Mouse (Mus musculus) thymus, postnatal 0 days (tissue): Measurements from ENCODE around the gene Dnajc1. TPM values are rescaled to one million over a fixed set of nuclear protein-coding genes. Genes with fewer than 3 reads are reported as not detected.

Experiments used
- DNase-seq: peaks from one replicate; pipeline ENCODE4 v3.0.0-alpha.2; 2015; ENCODE audit warnings: low spot score
- polyA plus RNA-seq: library from polyadenylated mRNA; unstranded; fragments of >200 nt; fragmentation: Nextera tagmentation; extraction: Ambion mirVana; gene quantifications from 2 replicates; pipeline ENCODE4 v1.2.1, GENCODE M21; 2015

The Dnajc1 gene
- polyA plus RNA-seq = 47.4 and 51.1 TPM in 2 replicates

DNA sequence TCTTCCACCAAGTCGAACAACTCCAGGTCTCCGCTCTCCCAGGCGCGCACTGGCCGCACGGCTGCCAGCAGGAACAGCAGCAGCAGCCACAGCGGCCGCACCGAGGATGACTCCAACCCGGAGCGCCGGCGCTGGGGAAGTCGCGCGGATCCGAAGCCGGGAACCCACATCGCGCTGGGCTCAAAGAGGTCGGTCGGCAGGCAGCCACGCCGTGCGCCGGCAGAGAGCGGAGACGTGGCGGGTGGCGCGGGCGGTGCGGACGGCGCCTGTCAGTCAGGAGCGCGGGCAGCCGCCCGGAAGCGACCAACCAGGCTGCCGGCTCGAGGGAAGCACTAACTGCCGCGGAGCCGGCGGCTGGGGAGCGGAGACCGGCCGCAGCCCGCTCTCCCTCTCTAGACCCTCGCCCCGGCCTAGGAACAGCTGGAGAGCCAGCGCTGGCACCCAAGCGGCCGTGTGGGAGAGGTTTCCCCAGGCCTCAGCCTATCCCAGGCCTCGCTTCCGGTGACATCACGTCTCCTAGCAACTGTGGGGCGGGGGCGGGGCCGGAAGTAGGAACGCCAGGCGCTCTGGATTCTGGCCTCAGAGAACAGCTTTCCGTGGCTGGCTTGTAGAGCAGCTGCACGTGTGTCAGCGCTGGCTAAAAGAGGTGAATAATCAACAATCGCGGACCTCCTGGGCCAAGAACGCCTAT is at the start of gene Dnajc1:
Gene Dnajc1, minus strand, starts transcription at position 500 of the 691 bp plus-strand sequence.
- DNase-seq = peak; percentile 94

DNA sequence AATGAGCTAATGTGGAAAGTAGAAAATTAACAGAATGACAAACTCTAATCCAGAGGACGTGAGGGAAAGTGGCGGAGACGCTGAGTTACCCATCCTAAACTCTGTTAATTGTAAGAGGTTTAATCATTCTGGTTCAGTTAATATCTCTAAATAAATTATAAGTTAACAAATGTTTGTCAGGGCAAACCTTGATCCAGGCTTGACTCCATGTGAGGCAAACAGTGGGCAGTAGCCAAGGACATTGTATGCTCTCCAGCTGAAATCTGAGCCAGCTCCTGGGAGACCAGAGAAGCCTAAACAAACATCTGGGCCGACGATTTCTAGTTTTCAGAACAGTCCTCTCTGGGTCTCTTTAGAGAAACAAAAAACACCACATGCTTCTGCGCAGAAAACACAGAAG is 49.2 kb upstream of the Dnajc1 start:
- DNase-seq = no peak

DNA sequence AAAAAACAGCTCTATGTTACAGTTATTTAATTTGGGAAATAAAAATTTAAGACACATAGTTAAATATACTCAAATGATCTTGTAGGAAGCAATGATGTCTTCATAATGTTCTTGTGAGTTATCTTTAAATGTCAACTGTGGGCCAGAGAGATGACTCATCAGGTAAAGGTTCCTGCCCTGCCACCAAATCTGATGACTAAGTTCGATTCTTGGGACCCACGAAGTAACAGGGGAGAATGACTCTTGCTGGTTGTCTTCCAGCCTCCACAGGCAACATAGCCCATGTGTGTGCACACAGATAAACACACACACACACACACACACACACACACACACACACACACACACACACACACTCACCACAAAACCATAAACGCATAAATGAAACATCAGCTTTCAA is 22.6 kb upstream of the Dnajc1 start:
- DNase-seq = no peak

DNA sequence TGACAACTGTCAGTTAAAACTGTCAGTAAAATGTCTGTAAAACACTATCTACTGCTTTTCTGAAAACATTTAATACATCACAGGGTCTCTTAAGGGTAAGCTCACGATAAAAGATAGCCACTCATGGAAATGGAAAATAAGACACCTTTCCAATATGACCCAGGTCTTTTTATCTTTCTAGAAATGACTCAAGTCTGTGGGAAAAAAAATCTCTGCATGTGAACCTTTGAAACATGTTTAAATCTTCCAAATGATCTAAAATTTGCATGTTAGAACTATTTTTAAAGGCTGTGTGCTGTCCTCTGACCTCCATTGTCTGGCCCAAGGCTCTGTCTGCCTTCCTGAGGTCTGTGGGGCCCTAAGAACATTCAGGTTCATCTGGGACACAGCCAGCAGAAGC is 11.0 kb upstream of the Dnajc1 start:
- DNase-seq = no peak

DNA sequence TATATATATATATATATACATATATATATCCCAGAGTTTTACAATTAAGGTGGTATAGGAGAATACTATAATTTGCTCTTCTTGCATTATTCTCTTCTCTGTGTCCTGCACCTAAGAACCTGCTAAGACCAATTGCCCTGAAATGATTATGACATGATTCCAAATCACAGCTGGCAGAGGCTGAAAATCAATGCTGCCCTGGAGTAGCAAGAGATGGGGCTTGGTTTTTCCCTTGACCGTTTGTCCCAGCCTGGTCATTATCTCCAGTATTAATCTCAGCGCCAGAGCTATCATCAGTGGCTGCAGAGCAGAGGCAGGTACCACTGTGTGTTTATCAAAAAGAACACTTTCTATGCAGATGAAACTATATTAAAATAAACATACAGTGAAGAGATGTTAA is 9.1 kb upstream of the Dnajc1 start:
- no peak for DNase-seq

DNA sequence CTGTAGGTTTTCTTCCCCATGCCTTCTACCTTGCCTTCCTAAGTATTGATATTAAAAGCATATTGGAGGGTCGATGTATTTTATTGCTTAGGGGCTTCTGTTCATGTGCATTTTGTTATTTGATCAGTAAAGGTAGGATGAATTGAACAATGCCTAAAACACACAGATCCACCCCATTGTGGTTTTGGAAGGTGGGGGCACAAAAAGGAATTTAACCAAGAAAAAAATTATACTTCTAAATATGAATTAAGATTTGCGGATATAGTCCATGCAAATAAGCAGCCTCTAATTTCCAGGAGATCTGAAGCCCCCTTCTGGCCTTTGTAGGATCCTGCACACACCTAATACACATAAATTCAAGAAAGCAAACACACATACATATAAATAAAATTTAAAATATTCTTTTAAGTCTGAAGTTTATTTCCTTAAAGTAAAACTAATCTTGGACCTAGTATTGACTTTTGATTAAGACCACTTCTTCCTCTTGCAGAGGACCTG is 441 bp upstream of the Dnajc1 start:
- no peak for DNase-seq

GRCm38 (mm10) chr2:18391861-18392260 is 769 bp downstream of the Dnajc1 start:
- DNase-seq = no peak

GRCm38 (mm10) chr2:18389631-18390030 is 3.0 kb downstream of the Dnajc1 start:
- DNase-seq = no peak

DNA sequence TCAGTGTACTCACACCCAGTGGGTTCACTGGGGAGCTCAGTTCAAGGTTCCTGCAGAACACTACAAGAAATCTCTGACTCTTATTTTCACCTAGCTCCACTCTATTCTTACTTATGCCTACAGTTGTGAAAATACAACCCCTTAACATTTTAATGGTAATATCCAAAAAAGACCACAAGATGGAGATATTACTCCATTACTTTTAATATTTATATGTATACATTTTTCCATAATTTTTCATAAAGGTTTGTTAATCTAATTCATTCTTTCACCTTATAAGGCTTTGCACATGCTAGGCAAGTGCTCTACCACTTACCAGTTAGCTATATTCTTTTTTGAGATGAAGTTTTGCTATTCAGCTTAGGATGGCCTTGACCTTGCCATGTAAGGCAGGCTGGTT is 11.0 kb downstream of the Dnajc1 start:
- peak; percentile 38 for DNase-seq

DNA sequence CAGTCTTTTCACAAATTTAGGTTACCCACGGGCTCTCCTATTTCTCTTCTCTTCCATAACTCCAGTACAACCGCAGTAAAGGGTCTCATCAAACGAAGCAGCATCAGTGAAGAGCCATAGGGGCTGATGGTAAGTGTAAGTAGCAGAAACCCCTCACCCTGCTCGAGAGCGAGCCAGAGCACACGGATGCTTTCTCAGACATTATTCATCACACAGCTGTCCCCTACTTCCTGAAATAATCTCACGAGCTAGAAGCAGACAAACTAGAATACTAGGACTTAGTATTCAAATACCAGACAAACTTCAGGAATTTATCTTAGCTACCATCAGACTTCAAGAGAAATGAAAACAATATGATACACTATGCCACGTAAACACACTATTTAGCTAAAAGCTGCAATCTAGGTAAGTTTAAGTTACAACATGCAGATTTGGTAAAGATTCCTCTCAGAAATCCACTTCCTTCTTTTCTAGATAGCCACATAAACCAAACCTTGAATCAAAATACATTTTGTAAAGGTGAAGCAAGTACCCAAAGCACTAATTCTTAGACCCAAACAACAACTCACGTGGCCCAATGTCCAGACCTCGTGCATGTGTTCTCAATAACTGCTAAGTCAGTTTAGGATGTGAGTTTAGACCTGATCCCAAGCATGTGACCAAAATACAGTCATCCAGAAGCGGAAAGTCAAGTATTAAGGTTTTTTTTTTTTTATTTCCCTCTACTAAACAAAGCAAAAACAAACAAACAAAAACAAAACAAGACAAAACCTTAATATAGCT is 20.0 kb downstream of the Dnajc1 start:
- DNase-seq = peak; percentile 10

GRCm38 (mm10) chr2:18370794-18371498 is 21.7 kb downstream of the Dnajc1 start:
- DNase-seq = no peak

- DNase-seq = no peak
Observed at GRCm38 (mm10) chr2:18364402-18364801, 28.2 kb downstream of the Dnajc1 start.

DNA sequence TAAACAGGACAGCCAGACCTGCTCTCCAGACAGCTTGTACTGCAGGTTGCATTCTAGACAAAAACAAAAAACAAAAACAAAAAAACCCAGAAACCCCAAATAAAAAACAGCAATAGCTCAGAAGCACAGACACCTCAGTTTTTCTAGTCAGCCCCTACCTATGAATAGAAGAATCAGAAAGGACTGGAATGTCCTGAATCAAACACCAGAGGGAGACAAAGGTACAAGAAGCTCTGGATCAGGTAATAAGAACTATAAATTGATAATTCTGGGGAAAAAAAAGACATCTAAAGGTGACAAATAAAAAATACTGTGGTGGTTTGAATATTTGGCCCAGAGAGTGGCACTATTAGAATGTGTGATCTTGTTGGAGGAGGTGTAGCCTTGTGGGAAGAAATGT is 37.3 kb downstream of the Dnajc1 start:
- DNase-seq = no peak

- DNase-seq = no peak
Observed at GRCm38 (mm10) chr2:18352620-18353019, 40.0 kb downstream of the Dnajc1 start.

DNA sequence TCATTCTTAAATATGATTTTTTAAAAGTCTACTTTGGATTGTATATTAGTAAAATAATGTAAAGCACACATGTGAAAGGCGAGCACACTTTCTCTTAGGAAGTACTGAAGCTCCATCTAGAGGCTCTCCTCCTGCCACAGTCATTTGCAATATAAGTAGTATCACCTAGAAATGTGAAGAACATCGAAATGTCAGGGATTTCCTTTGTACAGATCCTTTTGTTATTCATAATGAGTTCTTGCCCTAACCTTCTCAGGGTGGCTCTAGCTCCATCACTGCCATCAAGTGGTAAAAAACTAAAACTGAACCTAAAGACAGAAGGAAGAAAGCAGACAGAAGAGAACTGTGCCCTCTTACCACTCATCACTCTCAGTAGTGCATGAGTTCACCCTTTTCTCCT is 49.2 kb downstream of the Dnajc1 start:
- DNase-seq = peak; percentile 13

GRCm38 (mm10) chr2:18318671-18319070 is 74.0 kb downstream of the Dnajc1 start:
- DNase-seq = no peak

DNA sequence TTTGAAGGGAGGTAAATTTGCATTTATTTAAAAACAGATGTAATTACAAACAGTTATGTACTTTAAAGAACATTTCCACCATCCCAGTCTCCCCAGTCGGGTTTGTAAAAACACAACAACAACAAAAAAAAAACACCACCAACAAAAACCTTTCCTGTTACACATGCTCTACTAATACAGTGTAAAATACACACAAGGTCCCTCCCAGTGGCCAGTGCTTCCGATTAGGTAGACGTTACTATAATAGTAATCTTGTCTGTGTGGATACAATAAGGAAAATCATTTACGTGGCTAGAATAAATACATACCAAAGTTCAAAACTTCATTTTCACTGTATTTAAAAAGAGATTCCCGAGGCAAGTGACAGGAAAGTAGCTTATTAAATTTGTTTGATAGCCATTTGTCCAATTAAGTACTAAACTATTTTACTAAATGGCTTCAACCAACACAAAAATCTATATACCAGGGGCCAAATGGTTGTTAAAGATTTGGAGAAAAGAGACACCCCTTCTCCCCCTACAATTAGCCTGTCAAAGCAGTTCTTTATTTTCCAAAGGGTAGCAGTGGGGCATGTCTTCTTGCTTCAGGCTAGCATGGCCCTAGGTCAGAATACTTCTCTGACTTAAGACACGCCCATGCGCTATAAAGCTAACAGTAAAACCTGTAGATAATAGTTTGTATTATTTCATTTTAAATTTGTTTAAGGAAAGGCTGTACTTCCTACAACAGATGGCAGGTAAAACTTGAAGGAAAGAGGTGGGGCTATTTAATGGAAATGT is 74.9 kb downstream of the Dnajc1 start:
- no peak for DNase-seq

DNA sequence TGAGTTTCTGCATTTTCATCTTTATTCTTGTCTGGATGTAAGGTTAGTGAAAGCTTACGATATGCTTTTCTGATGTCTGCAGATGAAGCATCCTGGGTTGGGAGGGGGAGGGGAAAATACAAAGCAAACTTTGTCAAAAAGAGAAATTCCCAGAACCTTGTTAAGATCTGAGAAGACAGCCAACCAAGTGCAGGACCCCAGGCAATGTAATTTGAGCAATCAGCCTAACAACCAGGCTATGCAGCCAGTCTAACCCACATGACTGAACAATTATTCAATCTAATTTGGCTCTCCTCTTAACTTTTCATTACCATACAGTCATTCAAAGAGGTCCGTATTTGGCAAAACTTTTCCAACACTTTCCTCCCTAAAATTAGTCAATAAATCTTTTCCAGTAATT is 75.7 kb downstream of the Dnajc1 start:
- no peak for DNase-seq

DNA sequence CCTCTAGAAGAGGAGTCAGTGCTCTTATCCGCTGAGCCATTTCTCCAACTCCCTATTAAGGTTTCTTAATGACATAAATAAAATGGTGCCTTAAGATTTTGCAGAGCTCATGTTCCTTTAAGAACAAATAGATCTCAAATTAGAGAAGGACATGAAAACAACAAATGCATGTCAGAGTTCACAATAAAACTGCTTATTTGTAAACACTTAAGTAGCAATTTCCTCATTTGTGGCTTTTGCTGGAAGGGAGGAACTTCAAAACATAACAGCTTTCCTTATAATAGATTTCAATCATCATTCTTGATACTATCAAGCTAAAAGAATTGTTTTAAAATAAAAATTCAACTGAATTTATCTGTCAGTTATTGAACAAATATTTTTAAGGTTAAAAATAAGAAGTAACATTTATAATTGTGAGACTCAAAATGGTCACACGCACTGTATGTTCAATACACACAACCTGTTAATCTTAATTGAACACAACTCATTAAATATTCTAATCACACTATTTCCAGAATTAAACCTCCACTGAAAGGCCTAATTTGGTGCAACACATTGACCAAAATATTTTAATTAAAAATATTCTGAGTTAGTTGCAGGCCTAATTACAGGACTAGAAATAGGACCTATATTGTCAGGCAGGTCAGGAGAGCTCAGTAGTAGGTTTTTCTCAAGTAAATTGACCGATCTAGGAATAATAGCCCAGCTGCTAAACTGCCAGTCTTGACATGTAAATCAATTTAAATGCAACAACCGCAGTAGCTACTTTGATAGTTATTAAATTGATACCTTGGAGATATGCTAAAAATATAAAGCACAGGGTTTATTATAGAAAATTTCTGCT is 82.1 kb downstream of the Dnajc1 start:
- DNase-seq = no peak
